Mouse (Mus musculus) myocyte (in vitro differentiated cells): ENCODE data around the gene Ttll11. TPM values are rescaled to one million over a fixed set of nuclear protein-coding genes. Genes with fewer than 3 reads are reported as not detected.

Experiments
- H3K27me3 ChIP-seq: one replicate; pipeline ENCODE4 v1.6.1; 2011; ENCODE audit not compliant: control insufficient read depth, insufficient read depth, insufficient read length
- H3K36me3 ChIP-seq: one replicate; pipeline ENCODE4 v1.6.1; 2011; ENCODE audit not compliant: control insufficient read depth, insufficient read depth
- H3K4me2 ChIP-seq: one replicate; pipeline ENCODE4 v1.6.1; 2011; ENCODE audit warnings: low read depth, control low read depth
- H3K4me3 ChIP-seq: one replicate; pipeline ENCODE4 v1.5.1; 2011; ENCODE audit warnings: mild to moderate bottlenecking, control low read depth, moderate library complexity
- H3K79me2 ChIP-seq: one replicate; pipeline ENCODE4 v1.6.1; 2011; ENCODE audit not compliant: control insufficient read depth, insufficient read depth
- H3ac ChIP-seq: one replicate; pipeline ENCODE4 v1.6.1; 2011; ENCODE audit not compliant: control insufficient read depth, insufficient read length
- CEBPB ChIP-seq: IDR thresholded peaks from 2 replicates; pipeline ENCODE4 v1.6.1; 2011; ENCODE audit warnings: mild to moderate bottlenecking, moderate library complexity; ENCODE audit not compliant: poor library complexity, insufficient read depth, severe bottlenecking
- E2F4 ChIP-seq: IDR thresholded peaks from one replicate; pipeline ENCODE4 v1.6.1; 2011; ENCODE audit warnings: mild to moderate bottlenecking, control low read depth, moderate library complexity; ENCODE audit not compliant: insufficient read depth
- MAX ChIP-seq: IDR thresholded peaks from one replicate; pipeline ENCODE4 v1.6.1; 2011; ENCODE audit warnings: low read depth, mild to moderate bottlenecking, control low read depth
- MYOD1 ChIP-seq, 3 experiments: IDR thresholded peaks; one replicate each; pipeline ENCODE4 v1.6.1; 2011; ENCODE audit warnings: control low read depth in 2 of 3, low read depth in 2 of 3, mild to moderate bottlenecking in 2 of 3, moderate library complexity in 1 of 3; ENCODE audit not compliant: insufficient read length in 2 of 3, control insufficient read depth in 1 of 3
- MYOG ChIP-seq, 3 experiments: IDR thresholded peaks; one replicate each; pipeline ENCODE4 v1.6.1; 2011; ENCODE audit warnings: control low read depth in 2 of 3, low read depth in 2 of 3, mild to moderate bottlenecking in 2 of 3; ENCODE audit not compliant: insufficient read length in 2 of 3, control insufficient read depth in 1 of 3, insufficient read depth in 1 of 3
- POLR2A ChIP-seq: IDR thresholded peaks from one replicate; pipeline ENCODE4 v1.6.1; 2011; ENCODE audit warnings: low read depth, mild to moderate bottlenecking, control low read depth, moderate library complexity; ENCODE audit not compliant: insufficient read length
- POLR2AphosphoS2 ChIP-seq: IDR thresholded peaks from one replicate; pipeline ENCODE4 v1.6.1; 2011; ENCODE audit warnings: low read depth, control low read depth; ENCODE audit not compliant: insufficient read length
- REST ChIP-seq: IDR thresholded peaks from one replicate; pipeline ENCODE4 v1.6.1; 2011; ENCODE audit warnings: mild to moderate bottlenecking, control low read depth, moderate library complexity; ENCODE audit not compliant: insufficient read depth, insufficient read length
- SRF ChIP-seq: IDR thresholded peaks from one replicate; pipeline ENCODE4 v1.6.1; 2011; ENCODE audit warnings: low read depth; ENCODE audit not compliant: control insufficient read depth, insufficient read length
- TCF12 ChIP-seq: IDR thresholded peaks from one replicate; pipeline ENCODE4 v1.6.1; 2011; ENCODE audit warnings: mild to moderate bottlenecking, control low read depth; ENCODE audit not compliant: poor library complexity, insufficient read depth, severe bottlenecking
- TCF3 ChIP-seq: IDR thresholded peaks from one replicate; pipeline ENCODE4 v1.6.1; 2011; ENCODE audit warnings: low read depth, control low read depth; ENCODE audit not compliant: insufficient read length
- USF1 ChIP-seq: IDR thresholded peaks from one replicate; pipeline ENCODE4 v1.6.1; 2011; ENCODE audit warnings: low read depth, mild to moderate bottlenecking, control low read depth, moderate library complexity
- polyA plus RNA-seq: library from polyadenylated mRNA; unstranded; fragments of >200 nt; fragmentation: generic; extraction: Trizol; gene quantifications from one replicate; pipeline ENCODE4 v1.2.1, GENCODE M21; 2012; ENCODE audit warnings: missing spikeins

Ttll11 gene
- polyA plus RNA-seq, 1 experiment: 9.8 TPM

DNA sequence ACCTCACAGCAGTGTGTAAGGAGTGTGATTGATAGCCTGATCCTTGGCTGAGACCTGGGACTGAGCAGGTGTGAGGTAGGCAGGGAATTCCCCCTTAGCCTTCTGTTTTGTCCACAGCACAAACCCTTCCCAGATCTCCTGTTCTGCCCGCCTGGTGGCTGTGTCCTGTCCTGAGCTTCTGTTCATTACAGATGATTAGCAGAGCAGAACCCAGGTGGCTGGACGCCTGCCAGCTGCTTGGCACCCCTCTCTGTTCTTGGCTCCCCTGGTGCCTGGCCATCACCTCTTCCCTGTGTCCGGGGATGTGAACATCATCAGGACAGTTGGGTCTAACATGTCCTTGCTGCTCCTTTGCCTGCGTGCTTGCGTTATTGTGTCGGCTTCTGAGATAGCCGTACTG, 256.0 kb downstream of the Ttll11 start:
- no peak overlapping the region for H3K4me3 ChIP-seq
- TF ChIP-seq E2F4 (no peak), POLR2A (no peak), MYOD1 (IDR thresholded peaks at IDR 0.05; ENCODE audit: control insufficient read depth in 1 of 3, insufficient read length in 2 of 3, low read depth in 2 of 3) (no peak), REST (no peak), USF1 (no peak), MYOG (IDR thresholded peaks at IDR 0.05; ENCODE audit: control insufficient read depth in 1 of 3, insufficient read depth in 1 of 3, insufficient read length in 2 of 3, low read depth in 2 of 3) (no peak), TCF12 (no peak), TCF3 (no peak), SRF (no peak), CEBPB (no peak), POLR2AphosphoS2 (no peak), MAX (no peak)
- H3K36me3 ChIP-seq: peaks cover 39% of the 10 kb centered on the region
- H3K27me3 ChIP-seq: no peaks in the 10 kb centered on the region
- H3ac ChIP-seq: no peak overlapping the region
- H3K79me2 ChIP-seq: no peaks in the 10 kb centered on the region
- H3K4me2 ChIP-seq: no peak overlapping the region

DNA sequence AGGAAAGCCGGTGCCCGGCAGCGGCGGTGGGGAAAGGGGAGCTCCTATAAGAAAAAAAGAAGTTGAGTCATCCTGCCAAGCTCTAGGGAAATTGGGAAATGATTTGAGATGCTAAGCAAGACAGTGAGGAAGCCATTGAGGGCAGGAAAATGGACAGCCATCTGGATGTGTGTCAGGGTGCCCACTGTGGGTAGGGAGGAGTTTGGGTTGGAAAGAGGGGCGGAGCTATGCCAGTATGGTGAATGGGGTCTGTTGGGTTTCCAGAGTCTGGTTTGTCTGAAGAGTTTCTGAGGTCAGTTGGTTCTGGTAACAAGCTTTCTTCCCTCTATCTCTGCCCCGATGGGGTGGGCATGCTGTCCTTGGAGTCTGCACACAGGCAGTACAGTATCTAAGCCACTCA, 256.4 kb downstream of the Ttll11 start:
- Histone ChIP-seq H3K27me3 (no peaks in the 10 kb centered on the region), H3K79me2 (no peaks in the 10 kb centered on the region), H3K4me2 (no peak overlapping the region), H3ac (no peak overlapping the region), H3K4me3 (no peak overlapping the region), H3K36me3 (peaks cover 39% of the 10 kb centered on the region)
- TF ChIP-seq POLR2A (no peak), SRF (no peak), POLR2AphosphoS2 (no peak), E2F4 (no peak)

DNA sequence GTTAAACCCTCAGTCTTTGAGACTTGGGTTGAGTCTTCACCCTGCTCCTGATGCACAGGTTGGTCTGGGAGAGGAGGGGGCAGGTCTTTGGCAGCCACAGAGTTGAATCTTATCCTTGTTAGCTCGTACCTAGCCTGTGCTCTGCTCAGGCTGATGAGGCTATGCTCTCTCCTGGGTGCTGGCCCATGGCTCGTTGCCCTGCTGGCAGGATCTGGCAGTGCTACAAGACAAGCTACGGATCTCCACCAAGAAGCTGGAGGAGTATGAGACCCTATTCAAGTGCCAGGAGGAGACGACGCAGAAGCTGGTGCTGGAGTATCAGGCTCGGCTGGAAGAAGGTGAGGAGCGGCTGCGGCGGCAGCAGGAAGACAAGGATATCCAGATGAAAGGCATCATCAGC, 256.9 kb downstream of the Ttll11 start:
- no peaks in the 10 kb centered on the region for H3K79me2 ChIP-seq
- H3K4me3 ChIP-seq: no peak overlapping the region
- peaks cover 38% of the 10 kb centered on the region for H3K36me3 ChIP-seq

DNA sequence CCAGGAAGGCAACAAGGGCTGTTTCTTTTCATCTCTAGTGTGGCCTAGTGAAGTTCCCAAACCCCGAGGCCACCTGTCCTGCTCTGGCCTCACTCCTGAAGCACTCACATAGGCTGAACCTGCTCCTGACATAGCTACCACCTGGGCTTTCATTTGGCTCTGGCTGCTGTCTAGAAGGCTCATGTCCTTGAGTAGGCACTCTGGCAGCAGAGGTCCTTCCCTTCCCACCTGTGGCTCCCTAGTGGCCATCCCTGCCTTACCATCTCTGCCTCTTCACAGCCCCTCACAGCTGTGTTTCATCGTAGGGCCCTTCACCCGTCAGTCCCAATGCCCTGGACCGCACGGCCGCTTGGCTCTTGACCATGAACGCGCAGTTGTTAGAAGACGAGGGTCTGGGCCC, 258.8 kb downstream of the Ttll11 start:
- no peak overlapping the region for H3K4me3 ChIP-seq
- H3ac ChIP-seq: no peak overlapping the region
- TF ChIP-seq USF1: no peak
- no peak for TF ChIP-seq MYOG (IDR thresholded peaks at IDR 0.05; ENCODE audit: control insufficient read depth in 1 of 3, insufficient read depth in 1 of 3, insufficient read length in 2 of 3, low read depth in 2 of 3)
- TF ChIP-seq CEBPB: no peak
- no peak for TF ChIP-seq E2F4
- TF ChIP-seq POLR2A: no peak
- no peak for TF ChIP-seq MYOD1 (IDR thresholded peaks at IDR 0.05; ENCODE audit: control insufficient read depth in 1 of 3, insufficient read length in 2 of 3, low read depth in 2 of 3)
- no peak for TF ChIP-seq REST
- TF ChIP-seq MAX: no peak
- no peak for TF ChIP-seq TCF12
- TF ChIP-seq SRF: no peak
- no peak for TF ChIP-seq POLR2AphosphoS2
- no peak for TF ChIP-seq TCF3
- H3K4me2 ChIP-seq: no peak overlapping the region
- peaks cover 19% of the 10 kb centered on the region for H3K36me3 ChIP-seq
- no peaks in the 10 kb centered on the region for H3K27me3 ChIP-seq
- H3K79me2 ChIP-seq: no peaks in the 10 kb centered on the region

More for the DNA sequence above, 256.9 kb downstream of the Ttll11 start:
- no peak overlapping the region for H3K4me2 ChIP-seq
- no peak overlapping the region for H3ac ChIP-seq
- no peak for TF ChIP-seq TCF3
- TF ChIP-seq MYOG (IDR thresholded peaks at IDR 0.05; ENCODE audit: control insufficient read depth in 1 of 3, insufficient read depth in 1 of 3, insufficient read length in 2 of 3, low read depth in 2 of 3): no peak
- no peak for TF ChIP-seq SRF
- TF ChIP-seq MYOD1 (IDR thresholded peaks at IDR 0.05; ENCODE audit: control insufficient read depth in 1 of 3, insufficient read length in 2 of 3, low read depth in 2 of 3): no peak
- TF ChIP-seq POLR2A: no peak
- TF ChIP-seq POLR2AphosphoS2: no peak
- no peak for TF ChIP-seq E2F4
- no peak for TF ChIP-seq TCF12
- no peak for TF ChIP-seq CEBPB
- TF ChIP-seq USF1: no peak
- TF ChIP-seq REST: no peak
- no peak for TF ChIP-seq MAX
- no peaks in the 10 kb centered on the region for H3K27me3 ChIP-seq

DNA sequence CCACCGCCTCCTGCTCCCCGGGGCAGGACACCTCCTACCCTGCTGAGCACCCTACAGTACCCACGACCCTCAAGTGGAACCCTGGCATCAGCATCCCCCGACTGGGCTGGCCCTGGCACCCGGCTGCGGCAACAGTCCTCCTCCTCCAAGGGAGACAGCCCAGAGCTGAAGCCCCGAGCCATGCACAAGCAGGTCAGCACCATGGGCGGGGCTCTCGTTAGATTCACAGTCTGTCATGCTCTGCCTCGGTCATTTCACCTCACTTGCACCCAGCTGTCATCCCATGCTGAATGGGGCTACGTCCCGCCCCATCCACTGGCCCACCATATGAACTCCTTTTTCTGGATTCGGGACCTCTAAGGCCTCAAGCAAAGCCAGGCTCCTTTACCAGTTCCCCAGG, 259.2 kb downstream of the Ttll11 start:
- Histone ChIP-seq H3K4me3 (no peak overlapping the region), H3K79me2 (no peaks in the 10 kb centered on the region), H3K27me3 (no peaks in the 10 kb centered on the region), H3K4me2 (no peak overlapping the region), H3ac (no peak overlapping the region), H3K36me3 (peaks cover 19% of the 10 kb centered on the region)
- TF ChIP-seq TCF12: no peak
- no peak for TF ChIP-seq SRF
- no peak for TF ChIP-seq USF1
- TF ChIP-seq MAX: no peak
- no peak for TF ChIP-seq POLR2A
- no peak for TF ChIP-seq REST
- TF ChIP-seq MYOD1 (IDR thresholded peaks at IDR 0.05; ENCODE audit: control insufficient read depth in 1 of 3, insufficient read length in 2 of 3, low read depth in 2 of 3): no peak
- no peak for TF ChIP-seq POLR2AphosphoS2
- TF ChIP-seq TCF3: no peak
- no peak for TF ChIP-seq CEBPB
- TF ChIP-seq MYOG (IDR thresholded peaks at IDR 0.05; ENCODE audit: control insufficient read depth in 1 of 3, insufficient read depth in 1 of 3, insufficient read length in 2 of 3, low read depth in 2 of 3): no peak
- TF ChIP-seq E2F4: no peak
